Mouse (Mus musculus) frontal cortex, postnatal 10 days (tissue): ENCODE results near the gene Atp11c.

Experiments
- DNase-seq, 2 experiments: peaks; one replicate each; pipeline ENCODE4 v3.0.0; 2022; ENCODE audit warnings: low spot score in 2 of 2, mixed read lengths in 1 of 2

The Atp11c gene

DNA sequence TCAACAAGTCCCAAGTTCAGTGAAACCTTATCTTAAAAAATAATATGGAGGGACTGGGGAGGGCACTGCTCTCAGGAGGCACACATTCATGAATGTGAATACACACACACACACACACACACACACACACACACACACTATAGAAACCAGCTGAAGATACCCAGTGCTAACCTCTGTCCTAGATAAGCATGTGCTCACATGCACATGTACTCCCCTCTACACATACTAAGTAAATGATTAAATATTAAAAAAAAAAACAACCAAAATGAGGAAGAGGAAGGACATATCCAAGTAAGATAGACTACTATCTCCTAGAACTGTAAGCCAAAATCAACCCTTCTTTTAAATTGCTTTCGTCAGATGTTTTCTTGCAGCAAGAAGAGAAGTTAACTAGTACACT, 205.6 kb downstream of the Atp11c start:
- DNase-seq = no peak

GRCm38 (mm10) chrX:60381711-60382110, 210.8 kb downstream of the Atp11c start:
- no peak for DNase-seq

DNA sequence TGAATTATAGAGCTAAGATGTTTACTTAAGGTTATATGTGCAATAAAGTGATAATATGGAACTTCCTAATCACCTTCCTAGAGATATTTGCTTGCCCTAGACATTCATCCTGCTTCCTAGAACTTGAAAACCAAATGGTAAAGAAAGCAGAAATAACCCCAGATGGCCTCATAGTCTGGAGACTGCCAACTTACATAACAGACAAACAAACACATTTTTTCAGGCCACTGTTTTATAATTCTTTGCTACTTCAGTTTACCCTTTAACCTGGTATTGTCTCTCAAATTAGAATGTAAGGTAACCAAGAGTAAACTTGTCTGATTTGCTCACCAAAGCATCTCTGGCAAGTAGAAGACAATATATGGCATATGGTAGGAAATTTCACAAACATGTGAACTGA, 212.1 kb downstream of the Atp11c start:
- no peak for DNase-seq

DNA sequence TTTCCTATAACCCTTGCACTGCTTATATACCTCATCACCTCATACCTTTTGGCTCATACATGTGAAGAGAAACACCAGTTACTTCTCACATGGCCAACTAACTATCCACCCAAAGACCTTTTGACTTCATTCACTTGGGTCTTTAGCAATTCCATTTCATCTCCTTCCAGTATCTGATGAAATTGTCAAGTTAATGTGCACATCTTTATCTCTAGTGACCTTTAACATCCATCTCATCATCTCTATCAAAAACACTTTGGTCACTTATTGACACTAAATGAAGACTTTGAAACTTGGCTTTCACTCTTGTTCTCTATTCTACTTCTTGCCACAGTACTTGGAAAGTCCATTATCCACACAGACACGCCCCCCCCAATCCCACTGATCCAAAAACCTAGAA, 243.8 kb downstream of the Atp11c start:
- no peak for DNase-seq

- DNase-seq = no peak
Observed at GRCm38 (mm10) chrX:60345447-60345846, 247.1 kb downstream of the Atp11c start.

DNA sequence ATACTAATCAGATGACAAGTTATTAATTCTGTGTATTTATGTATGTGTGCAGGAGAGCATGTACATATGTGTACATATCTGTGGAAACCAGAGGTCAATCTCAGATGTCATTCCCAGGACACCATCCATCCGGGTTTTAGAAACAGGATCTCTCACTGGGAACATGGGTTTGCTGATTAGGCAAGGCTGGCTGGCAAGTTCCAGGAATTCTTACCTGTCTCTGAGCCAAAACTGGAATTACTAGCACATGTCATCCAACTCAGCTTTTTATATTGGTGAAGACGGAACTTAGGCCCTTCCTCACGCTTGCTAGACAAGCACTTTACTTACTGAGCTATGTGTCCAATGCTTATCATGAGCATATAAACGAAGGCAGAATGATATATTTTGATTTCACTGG, 247.5 kb downstream of the Atp11c start:
- no peak for DNase-seq

DNA sequence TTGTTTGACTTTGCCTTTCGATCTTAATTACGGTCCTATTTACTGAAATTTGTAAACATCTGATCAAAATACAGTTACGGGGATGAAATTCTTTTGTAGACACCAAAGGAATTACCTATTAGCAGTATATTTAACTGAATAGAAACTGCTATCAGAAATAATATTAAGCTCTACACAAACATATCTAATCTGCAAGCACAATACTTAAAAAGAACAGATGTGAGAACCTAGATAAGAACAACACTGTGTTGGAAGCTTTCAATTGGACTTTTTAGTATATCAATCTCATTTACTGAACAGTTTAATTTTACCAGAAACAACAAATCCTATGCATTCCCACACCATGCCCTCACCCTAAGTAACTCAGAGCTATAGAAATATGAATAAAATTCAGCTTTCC, 262.8 kb downstream of the Atp11c start:
- DNase-seq = no peak

DNA sequence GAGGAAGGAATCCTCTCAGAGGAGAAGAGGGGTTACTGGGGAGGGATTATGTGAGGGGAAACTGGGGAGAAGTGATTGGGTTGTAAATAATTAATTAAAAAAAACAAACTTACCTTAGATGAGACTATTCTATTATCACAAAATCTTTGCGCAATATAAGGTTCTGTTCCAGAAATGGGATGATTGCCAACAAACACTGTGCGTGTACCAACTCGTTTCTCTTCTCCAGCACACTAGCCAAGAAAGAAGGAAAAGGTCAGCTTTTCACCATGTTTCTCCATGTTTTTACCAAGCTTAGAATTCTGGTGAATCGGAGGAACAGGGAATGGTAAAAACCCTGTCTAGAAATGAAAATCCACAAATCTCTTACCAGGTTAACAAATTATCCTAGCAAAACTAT, 271.2 kb downstream of the Atp11c start:
- DNase-seq = no peak

DNA sequence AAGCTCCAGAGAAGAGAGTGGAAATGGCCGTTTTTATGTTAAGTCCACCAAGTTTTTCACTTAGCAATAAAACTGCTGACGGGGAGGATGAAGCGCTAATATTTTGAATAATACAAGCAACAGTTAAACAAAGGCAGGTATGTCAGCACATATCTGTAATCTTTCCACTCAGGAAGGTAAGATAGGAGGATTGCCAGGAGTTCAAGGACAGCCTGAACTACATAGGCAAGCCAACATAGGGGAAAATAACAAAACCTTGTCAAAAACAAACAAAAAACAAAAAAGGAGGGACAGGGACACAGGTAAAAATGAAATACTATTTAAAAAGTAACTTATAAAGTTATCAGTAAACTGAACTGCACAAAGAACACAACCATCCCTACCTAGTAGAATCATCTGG, 274.8 kb downstream of the Atp11c start:
- no peak for DNase-seq

GRCm38 (mm10) chrX:60292335-60292734, 300.2 kb downstream of the Atp11c start:
- no peak for DNase-seq

DNA sequence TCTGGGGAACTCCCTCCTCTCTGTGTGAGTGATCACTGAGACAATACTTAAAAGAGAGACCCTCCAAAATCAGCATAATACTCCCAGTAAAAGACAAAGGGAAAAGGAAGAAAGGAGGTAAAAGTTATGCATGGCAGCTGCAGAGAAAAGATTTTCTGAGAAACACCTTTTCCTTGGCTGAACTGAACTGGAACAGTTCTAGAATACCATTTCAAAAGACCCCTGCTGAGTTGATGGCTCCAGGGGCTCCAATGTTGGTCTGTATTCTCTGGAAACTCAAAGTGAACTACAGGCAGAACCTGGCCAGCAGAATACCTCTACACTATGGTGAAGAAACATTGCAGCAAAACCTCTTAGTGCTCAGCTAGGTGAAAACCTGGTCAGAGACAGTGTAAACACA, 337.2 kb downstream of the Atp11c start:
- DNase-seq = no peak

DNA sequence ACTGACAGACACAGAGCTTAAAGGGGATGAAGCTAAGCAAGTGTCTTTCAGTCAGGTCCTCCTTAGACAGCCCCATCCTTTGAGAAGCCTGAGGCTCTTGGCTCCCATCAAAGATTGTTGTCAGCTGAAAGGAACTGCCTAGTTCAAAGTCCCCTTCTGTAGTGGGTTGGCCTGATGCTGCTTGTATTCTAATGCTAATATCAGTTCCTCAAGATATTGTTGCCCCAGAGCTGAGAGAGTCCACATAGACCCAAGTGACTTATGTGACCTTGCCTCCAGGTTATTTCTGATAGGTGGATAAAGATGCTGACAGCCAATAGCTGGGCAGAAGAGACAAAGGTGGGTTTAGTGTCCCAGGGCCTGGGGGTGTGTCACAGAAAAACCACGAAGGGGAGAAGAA, 404.8 kb downstream of the Atp11c start:
- no peak for DNase-seq

DNA sequence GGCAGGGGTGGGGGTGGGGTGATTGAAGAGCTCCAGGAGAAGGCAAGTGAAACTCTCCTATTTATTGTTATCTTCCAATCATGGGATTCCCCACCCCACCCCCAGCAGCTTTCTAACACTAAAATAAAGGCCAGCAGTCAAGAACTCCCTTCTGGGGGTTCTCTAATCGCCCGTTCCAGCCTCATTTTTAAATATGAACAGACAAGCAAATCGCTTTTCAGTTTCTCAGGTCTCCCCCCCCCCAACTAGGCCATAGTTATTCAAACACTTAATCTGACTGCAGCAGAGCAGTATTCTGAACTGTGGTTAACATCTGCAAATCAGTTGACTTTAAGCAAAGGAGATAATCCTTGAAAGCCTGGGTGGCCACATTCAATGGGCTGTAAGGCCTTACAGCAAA, 409.9 kb downstream of the Atp11c start:
- no peak for DNase-seq

- DNase-seq = peak in 1 of 2 experiments; percentile 6
Observed at GRCm38 (mm10) chrX:60178744-60179458, 413.6 kb downstream of the Atp11c start, which contains the start of gene Mcf2. Mcf2 (minus strand) TSS chrX:60179089.

GRCm38 (mm10) chrX:60178025-60178743, 414.3 kb downstream of the Atp11c start:
- DNase-seq = no peak
